Comparison of ENCODE assay signal across 13 mouse cellular contexts in genomic region chr19:32342436-32342835, GRCm38 (mm10). TPM values are rescaled to one million over a fixed set of nuclear protein-coding genes. Genes with fewer than 3 reads are reported as not detected.
DNase-seq lines count a peak whose midpoint lies in the region; ATAC-seq lines count a peak whose summit lies in the region.
"Had no signal": no experiment of that assay in that cellular context is flagged by ENCODE, and none has a peak within 500 bp of the region (broad histone marks: within the 10 kb centered on the region; RNA-seq: fewer than 3 reads in every experiment).

No protein-coding gene starts in this region.

- peak overlapping the region; percentile 16; the same call in 1 of the 2 replicates for H3K4me2 ChIP-seq in heart, embryonic 14.5 days (ENCODE audit: low read length)
- no peak overlapping the region for H3K4me2 ChIP-seq in midbrain, embryonic 12.5 days (replicated peaks)
- H3K4me2 ChIP-seq in midbrain, embryonic 15.5 days = no peak overlapping the region
- H3K4me2 ChIP-seq in liver, embryonic 13.5 days = no peak overlapping the region
- H3K4me2 ChIP-seq: neural tube, embryonic 12.5 days had no signal

- H3K27me3 ChIP-seq in heart, embryonic 14.5 days (ENCODE audit: control insufficient read depth, insufficient read depth, low read length) = no peaks in the 10 kb centered on the region
- H3K27me3 ChIP-seq in midbrain, embryonic 12.5 days = no peaks in the 10 kb centered on the region
- H3K27me3 ChIP-seq in midbrain, embryonic 15.5 days (replicated peaks) = no peaks in the 10 kb centered on the region
- H3K27me3 ChIP-seq in liver, embryonic 13.5 days = no peaks in the 10 kb centered on the region
- H3K27me3 ChIP-seq: neural tube, embryonic 12.5 days had no signal

- H3K9me3 ChIP-seq in heart, embryonic 14.5 days (ENCODE audit: control insufficient read depth, low read length) = no peaks in the 10 kb centered on the region
- no peaks in the 10 kb centered on the region for H3K9me3 ChIP-seq in midbrain, embryonic 12.5 days
- no peaks in the 10 kb centered on the region for H3K9me3 ChIP-seq in midbrain, embryonic 15.5 days
- no peaks in the 10 kb centered on the region for H3K9me3 ChIP-seq in liver, embryonic 13.5 days (replicated peaks)
- H3K9me3 ChIP-seq: neural tube, embryonic 12.5 days had no signal

- H3K9ac ChIP-seq in heart, embryonic 14.5 days (ENCODE audit: low read length) = peak overlapping the region; percentile 16; the same call in 1 of the 2 replicates
- H3K9ac ChIP-seq in midbrain, embryonic 12.5 days (replicated peaks) = no peak overlapping the region
- no peak overlapping the region for H3K9ac ChIP-seq in midbrain, embryonic 15.5 days
- H3K9ac ChIP-seq in liver, embryonic 13.5 days = no peak overlapping the region
- H3K9ac ChIP-seq: neural tube, embryonic 12.5 days had no signal

- 15% methylated on average over 5 of the region's 5 CpGs for WGBS in heart, embryonic 14.5 days
- 56% methylated on average over 5 of the region's 5 CpGs for WGBS in midbrain, embryonic 12.5 days
- WGBS in midbrain, embryonic 15.5 days = 64% methylated on average over 5 of the region's 5 CpGs
- WGBS in liver, embryonic 13.5 days (ENCODE audit: insufficient replicate concordance) = 25% methylated on average over 5 of the region's 5 CpGs

- H3K27ac ChIP-seq in heart, embryonic 14.5 days (replicated peaks in 1 of 2; ENCODE audit: control insufficient read depth in 1 of 2, insufficient read depth in 1 of 2, low read depth in 2 of 2, low read length in 2 of 2) = peak overlapping the region; percentile 69 to 86
- peak overlapping the region; percentile 25; the same call in 1 of the 2 replicates for H3K27ac ChIP-seq in midbrain, embryonic 12.5 days (replicated peaks)
- H3K27ac ChIP-seq in midbrain, embryonic 15.5 days = no peak overlapping the region
- H3K27ac ChIP-seq in liver, embryonic 13.5 days = peak overlapping the region; percentile 53; the same call in 1 of the 2 replicates
- H3K27ac ChIP-seq: neural tube, embryonic 12.5 days had no signal

- no peak overlapping the region for H3K4me3 ChIP-seq in heart, embryonic 14.5 days (ENCODE audit: control insufficient read depth in 1 of 2, insufficient read depth in 1 of 2, low read depth in 1 of 2, low read length in 2 of 2)
- no peak overlapping the region for H3K4me3 ChIP-seq in midbrain, embryonic 12.5 days
- H3K4me3 ChIP-seq in midbrain, embryonic 15.5 days = no peak overlapping the region
- H3K4me3 ChIP-seq in liver, embryonic 13.5 days (replicated peaks) = no peak overlapping the region
- H3K4me3 ChIP-seq: neural tube, embryonic 12.5 days had no signal

- H3K36me3 ChIP-seq in heart, embryonic 14.5 days (ENCODE audit: control insufficient read depth, insufficient read depth, low read length) = no peaks in the 10 kb centered on the region
- no peaks in the 10 kb centered on the region for H3K36me3 ChIP-seq in midbrain, embryonic 12.5 days
- no peaks in the 10 kb centered on the region for H3K36me3 ChIP-seq in midbrain, embryonic 15.5 days (replicated peaks)
- no peaks in the 10 kb centered on the region for H3K36me3 ChIP-seq in liver, embryonic 13.5 days
- H3K36me3 ChIP-seq: neural tube, embryonic 12.5 days had no signal

- no peak for ATAC-seq in heart, embryonic 14.5 days (ENCODE audit: insufficient number of reproducible peaks, insufficient read depth, low FRiP score, low read depth)
- 0 out of 2 replicates have a peak, but pooled peaks have one; percentile 5 for ATAC-seq in midbrain, embryonic 12.5 days (ENCODE audit: low FRiP score, low read depth)
- ATAC-seq in midbrain, embryonic 15.5 days (replicated peaks) = no peak
- 0 out of 2 replicates have a peak, but pooled peaks have one; percentile 37 for ATAC-seq in liver, embryonic 13.5 days (ENCODE audit: low read depth)

- intact Hi-C loops in heart, postnatal 14 days (cut with DNase I) = no loop called here

- peaks cover 39 to 88% of the 10 kb centered on the region in 2 experiments for H3K4me1 ChIP-seq in heart, embryonic 14.5 days (ENCODE audit: control insufficient read depth in 2 of 2, insufficient read depth in 2 of 2, low read length in 2 of 2)
- peaks cover 32% of the 10 kb centered on the region for H3K4me1 ChIP-seq in midbrain, embryonic 12.5 days
- peaks cover 11% of the 10 kb centered on the region for H3K4me1 ChIP-seq in midbrain, embryonic 15.5 days
- H3K4me1 ChIP-seq in liver, embryonic 13.5 days (replicated peaks) = peaks cover 65% of the 10 kb centered on the region

- DNase-seq in embryo, embryonic 10 days (ENCODE audit: low spot score) = peak; percentile 36
- no peak for DNase-seq in embryo, embryonic 10.5 days (ENCODE audit: low spot score)
- no peak for DNase-seq in heart, postnatal 14 days
- DNase-seq in liver, embryonic 13.5 days = peak; percentile 12
- DNase-seq in spleen, postnatal 4 days (ENCODE audit: low spot score in 2 of 2) = no peak
- DNase-seq: cerebellum, adult 11 months; kidney, adult 8-10 months; kidney, postnatal 4 days; lung, postnatal 14 days had no signal

RNA-seq across cellular contexts. Expression of gene Sgms1, which starts 47.1 kb away (rescaled TPM):
- 41.3 and 43.9 TPM in 2 replicates for polyA plus RNA-seq in heart, embryonic 14.5 days (2014; fragmentation: Nextera tagmentation; extraction: Ambion mirVana)
- 10 to 100 TPM; 75.1 to 77.5 TPM for total RNA-seq in heart, postnatal 14 days (2021)
- polyA plus RNA-seq in midbrain, embryonic 12.5 days (2016; fragmentation: Nextera tagmentation; extraction: Ambion mirVana) = 13.4 and 15.1 TPM in 2 replicates
- 21.5 and 22.3 TPM in 2 replicates for polyA plus RNA-seq in midbrain, embryonic 15.5 days (2015; fragmentation: Nextera tagmentation; extraction: Ambion mirVana)
- polyA plus RNA-seq in liver, embryonic 13.5 days (2015; fragmentation: Nextera tagmentation; extraction: Ambion mirVana) = 23.4 and 28.0 TPM in 2 replicates

Comparison
In these comparisons a context has a peak if more than half of its experiments do, and no peak if none do; other contexts are left out.
1. DNase-seq: peak in embryo, embryonic 10 days (single experiment) and liver, embryonic 13.5 days (single experiment); none in embryo, embryonic 10.5 days (single experiment), heart, postnatal 14 days (0 of 2) and spleen, postnatal 4 days (0 of 2).
2. ATAC-seq: peak in midbrain, embryonic 12.5 days (single experiment) and liver, embryonic 13.5 days (single experiment); none in heart, embryonic 14.5 days (single experiment) and midbrain, embryonic 15.5 days (single experiment).